Mouse (Mus musculus) myocyte (in vitro differentiated cells): ENCODE data around the gene Dleu7.

ENCODE experiments used
- E2F4 ChIP-seq: IDR thresholded peaks from one replicate; pipeline ENCODE4 v1.6.1; 2011; ENCODE audit warnings: mild to moderate bottlenecking, control low read depth, moderate library complexity; ENCODE audit not compliant: insufficient read depth
- MAX ChIP-seq: IDR thresholded peaks from one replicate; pipeline ENCODE4 v1.6.1; 2011; ENCODE audit warnings: low read depth, mild to moderate bottlenecking, control low read depth
- MYOD1 ChIP-seq, 3 experiments: IDR thresholded peaks; one replicate each; pipeline ENCODE4 v1.6.1; 2011; ENCODE audit warnings: control low read depth in 2 of 3, low read depth in 2 of 3, mild to moderate bottlenecking in 2 of 3, moderate library complexity in 1 of 3; ENCODE audit not compliant: insufficient read length in 2 of 3, control insufficient read depth in 1 of 3
- MYOG ChIP-seq, 3 experiments: IDR thresholded peaks; one replicate each; pipeline ENCODE4 v1.6.1; 2011; ENCODE audit warnings: control low read depth in 2 of 3, low read depth in 2 of 3, mild to moderate bottlenecking in 2 of 3; ENCODE audit not compliant: insufficient read length in 2 of 3, control insufficient read depth in 1 of 3, insufficient read depth in 1 of 3
- POLR2A ChIP-seq: IDR thresholded peaks from one replicate; pipeline ENCODE4 v1.6.1; 2011; ENCODE audit warnings: low read depth, mild to moderate bottlenecking, control low read depth, moderate library complexity; ENCODE audit not compliant: insufficient read length
- POLR2AphosphoS2 ChIP-seq: IDR thresholded peaks from one replicate; pipeline ENCODE4 v1.6.1; 2011; ENCODE audit warnings: low read depth, control low read depth; ENCODE audit not compliant: insufficient read length
- REST ChIP-seq: IDR thresholded peaks from one replicate; pipeline ENCODE4 v1.6.1; 2011; ENCODE audit warnings: mild to moderate bottlenecking, control low read depth, moderate library complexity; ENCODE audit not compliant: insufficient read depth, insufficient read length
- TCF12 ChIP-seq: IDR thresholded peaks from one replicate; pipeline ENCODE4 v1.6.1; 2011; ENCODE audit warnings: mild to moderate bottlenecking, control low read depth; ENCODE audit not compliant: poor library complexity, insufficient read depth, severe bottlenecking
- TCF3 ChIP-seq: IDR thresholded peaks from one replicate; pipeline ENCODE4 v1.6.1; 2011; ENCODE audit warnings: low read depth, control low read depth; ENCODE audit not compliant: insufficient read length
- USF1 ChIP-seq: IDR thresholded peaks from one replicate; pipeline ENCODE4 v1.6.1; 2011; ENCODE audit warnings: low read depth, mild to moderate bottlenecking, control low read depth, moderate library complexity

GRCm38 (mm10) chr14:62298808-62299207 is 6.0 kb upstream of the Dleu7 start:
- no peak for TF ChIP-seq POLR2A
- TF ChIP-seq REST = no peak
- TF ChIP-seq TCF3 = no peak
- no peak for TF ChIP-seq USF1
- no peak for TF ChIP-seq TCF12
- no peak for TF ChIP-seq MAX
- TF ChIP-seq MYOD1 (IDR thresholded peaks at IDR 0.05; ENCODE audit: control insufficient read depth in 1 of 3, insufficient read length in 2 of 3, low read depth in 2 of 3) = no peak
- no peak for TF ChIP-seq E2F4
- no peak for TF ChIP-seq POLR2AphosphoS2
- no peak for TF ChIP-seq MYOG (IDR thresholded peaks at IDR 0.05; ENCODE audit: control insufficient read depth in 1 of 3, insufficient read depth in 1 of 3, insufficient read length in 2 of 3, low read depth in 2 of 3)
